Mouse (Mus musculus) lung, adult 2 months (tissue): Measurements from ENCODE around the gene Zic3.

ENCODE experiments used
- CTCF ChIP-seq: fragments of 200-500 bp; IDR thresholded peaks from 2 replicates; pipeline ENCODE4 v1.5.1; 2011; ENCODE audit warnings: mild to moderate bottlenecking, low read length, control low read depth; ENCODE audit not compliant: insufficient read depth
- POLR2A ChIP-seq: fragments of 200-500 bp; IDR thresholded peaks from 2 replicates; pipeline ENCODE4 v1.6.1; 2011; ENCODE audit warnings: low read depth, mild to moderate bottlenecking, control low read depth, low read length, borderline replicate concordance; ENCODE audit errors: extremely low read depth

DNA sequence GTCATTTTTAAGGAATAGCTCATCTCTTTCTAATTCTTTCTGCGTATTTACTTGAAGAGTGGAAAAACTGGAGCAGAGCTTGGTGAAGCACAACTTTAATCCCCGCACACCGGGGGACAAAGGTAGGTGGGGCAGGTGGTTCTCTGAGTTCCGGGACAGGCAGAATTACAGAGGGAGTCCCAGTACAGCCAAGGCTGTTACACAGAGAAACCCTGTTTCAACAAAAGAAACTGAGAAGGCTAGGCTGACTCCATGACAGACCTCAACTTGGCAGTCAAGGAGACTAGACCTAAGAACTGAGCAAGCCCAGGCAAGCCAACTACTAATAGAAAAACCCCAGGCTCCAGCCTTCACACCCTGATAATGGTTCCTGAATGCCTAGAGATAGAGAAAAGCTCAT is 20.0 kb downstream of the Zic3 start:
- TF ChIP-seq CTCF (no peak), POLR2A (no peak)
